Mouse (Mus musculus) cerebellum, adult 9-10 months (tissue): ENCODE results near the gene Vgll4.

ENCODE experiments used
- DNase-seq: peaks from one replicate; pipeline ENCODE4 v3.0.0; 2022

The Vgll4 gene

GRCm38 (mm10) chr6:114969213-114970120 is at the start of gene Vgll4:
Gene Vgll4 (minus strand): TSS chr6:114969994.
- peak; percentile 76 for DNase-seq

- no peak for DNase-seq
Observed at GRCm38 (mm10) chr6:115015461-115015860, 45.7 kb upstream of the Vgll4 start.

DNA sequence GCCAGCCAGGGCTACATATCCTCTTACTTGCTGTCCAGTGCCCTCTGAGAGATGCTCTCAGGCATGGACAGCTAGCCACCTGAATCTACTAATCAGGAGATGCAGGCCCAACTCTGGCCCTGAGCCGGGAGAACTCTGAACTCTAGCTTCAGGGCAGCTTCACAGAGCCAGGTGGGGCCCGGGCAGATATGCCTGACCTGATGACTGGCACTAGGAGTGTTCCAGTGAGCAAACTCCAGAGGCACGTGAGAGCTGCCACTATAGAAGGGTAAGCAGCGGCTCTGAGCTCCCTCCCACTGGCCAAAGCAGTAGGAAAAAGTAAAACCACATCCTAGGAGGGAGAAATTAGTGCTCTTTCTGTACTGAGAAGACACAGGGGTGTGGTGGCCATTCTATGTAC is 43.8 kb upstream of the Vgll4 start:
- DNase-seq, result no peak

DNA sequence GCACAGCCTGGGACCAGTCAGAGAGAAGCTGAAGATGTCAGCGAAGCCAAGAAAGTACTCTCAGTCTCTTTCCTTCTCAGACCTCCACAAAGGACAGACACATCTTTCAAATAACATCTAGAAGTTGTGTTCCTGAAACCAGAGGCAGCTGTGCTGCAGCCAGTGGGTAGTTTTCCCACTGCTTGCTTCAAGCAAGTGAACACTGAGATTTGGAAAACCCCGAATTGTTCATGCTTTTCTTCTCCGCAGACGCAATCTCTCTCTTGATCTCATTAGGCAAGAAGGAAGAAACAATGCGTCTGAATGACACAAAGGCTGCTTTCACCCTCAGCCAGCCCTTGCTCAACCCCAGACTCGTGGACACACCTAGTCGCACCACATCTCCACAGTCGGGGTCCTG is 42.0 kb upstream of the Vgll4 start:
- DNase-seq, result no peak

- no peak for DNase-seq
Observed at GRCm38 (mm10) chr6:115010815-115011214, 41.0 kb upstream of the Vgll4 start.

DNA sequence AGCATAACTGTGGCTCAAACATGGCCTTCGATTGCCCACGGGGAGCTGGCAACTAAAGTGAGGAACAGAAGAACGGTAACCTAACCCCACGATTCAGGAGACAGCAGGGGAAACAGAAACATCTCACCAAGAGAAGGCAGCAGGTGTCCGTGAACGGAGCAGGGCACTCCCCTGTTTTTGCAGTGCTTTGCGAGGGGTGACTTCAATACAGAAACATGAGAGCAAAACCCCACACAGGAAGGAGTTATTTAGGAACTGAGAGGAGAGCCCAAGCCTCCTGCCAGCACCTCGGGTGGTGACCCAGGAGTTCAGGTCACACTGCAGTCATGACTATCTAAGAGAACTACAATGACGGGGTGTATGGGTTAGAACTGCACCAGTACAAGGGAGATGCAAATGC is 40.5 kb upstream of the Vgll4 start:
- no peak for DNase-seq

GRCm38 (mm10) chr6:115007728-115008127 is 37.9 kb upstream of the Vgll4 start:
- peak; percentile 78 for DNase-seq

GRCm38 (mm10) chr6:115006948-115007347 is 37.2 kb upstream of the Vgll4 start:
- no peak for DNase-seq

DNA sequence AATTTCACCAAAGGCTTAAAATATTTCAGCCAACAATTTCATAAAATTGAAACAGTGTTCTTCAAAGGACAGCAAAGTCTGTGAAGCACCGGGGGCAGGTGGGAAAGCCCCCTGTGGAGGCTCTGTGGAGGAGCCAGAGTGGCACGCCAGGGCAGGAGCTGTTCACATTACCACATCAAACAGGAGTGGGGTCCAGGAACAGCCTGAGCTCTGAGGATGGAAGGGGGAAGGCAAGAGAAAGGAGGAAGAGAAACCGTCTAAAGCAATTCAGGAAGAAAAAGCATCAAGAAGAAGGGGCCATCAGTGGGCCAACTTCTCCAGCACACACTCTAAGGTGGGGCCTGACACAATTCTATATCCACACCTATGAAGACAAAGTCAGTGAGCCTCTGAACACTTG is 36.3 kb upstream of the Vgll4 start:
- no peak for DNase-seq

DNA sequence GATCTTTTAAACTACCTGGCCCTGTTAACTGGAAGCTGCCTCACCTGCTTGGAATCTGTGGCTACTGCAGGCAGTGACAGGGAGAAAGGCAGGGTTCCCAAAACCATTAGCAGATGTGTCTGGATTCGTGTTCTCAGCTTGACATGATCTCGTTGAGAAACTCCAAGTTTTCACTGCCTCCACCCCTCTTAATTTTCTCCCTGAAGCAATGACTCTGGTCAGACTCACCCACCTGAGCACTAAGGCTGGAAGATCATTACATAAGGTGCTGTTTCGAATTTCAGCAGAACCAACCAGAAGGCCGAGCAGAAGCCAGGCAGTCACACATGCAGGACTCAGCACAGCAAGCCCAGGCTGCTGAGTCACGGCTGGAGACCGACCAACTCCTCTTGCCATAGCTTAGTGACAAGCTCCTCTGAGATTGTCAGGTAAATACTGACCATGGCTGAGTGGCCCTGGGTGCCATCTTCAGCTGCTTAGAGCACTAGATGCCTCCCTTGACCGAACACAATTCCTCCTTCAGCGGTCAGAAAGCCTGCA is 35.6 kb upstream of the Vgll4 start:
- peak; percentile 85 for DNase-seq

DNA sequence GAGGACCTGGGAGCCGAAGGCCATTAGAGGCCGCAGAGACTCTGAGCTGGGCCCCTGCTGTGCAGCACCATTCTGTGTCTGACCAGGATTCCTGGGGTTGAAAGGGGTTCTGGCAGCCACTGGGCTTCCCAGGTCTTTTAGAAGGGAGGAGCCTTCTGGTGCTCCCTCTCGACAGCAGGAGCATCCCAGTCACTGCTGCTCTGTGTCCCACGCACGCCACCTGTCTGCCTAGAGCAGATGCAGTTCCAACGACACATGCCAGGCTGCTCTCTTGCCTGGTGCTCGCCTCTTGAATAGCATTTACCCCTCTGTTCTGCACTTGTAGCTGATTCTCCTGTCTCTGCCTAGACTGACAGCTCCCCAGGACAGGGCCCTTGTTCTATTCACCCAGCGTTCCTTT is 34.8 kb upstream of the Vgll4 start:
- DNase-seq, result peak; percentile 76

DNA sequence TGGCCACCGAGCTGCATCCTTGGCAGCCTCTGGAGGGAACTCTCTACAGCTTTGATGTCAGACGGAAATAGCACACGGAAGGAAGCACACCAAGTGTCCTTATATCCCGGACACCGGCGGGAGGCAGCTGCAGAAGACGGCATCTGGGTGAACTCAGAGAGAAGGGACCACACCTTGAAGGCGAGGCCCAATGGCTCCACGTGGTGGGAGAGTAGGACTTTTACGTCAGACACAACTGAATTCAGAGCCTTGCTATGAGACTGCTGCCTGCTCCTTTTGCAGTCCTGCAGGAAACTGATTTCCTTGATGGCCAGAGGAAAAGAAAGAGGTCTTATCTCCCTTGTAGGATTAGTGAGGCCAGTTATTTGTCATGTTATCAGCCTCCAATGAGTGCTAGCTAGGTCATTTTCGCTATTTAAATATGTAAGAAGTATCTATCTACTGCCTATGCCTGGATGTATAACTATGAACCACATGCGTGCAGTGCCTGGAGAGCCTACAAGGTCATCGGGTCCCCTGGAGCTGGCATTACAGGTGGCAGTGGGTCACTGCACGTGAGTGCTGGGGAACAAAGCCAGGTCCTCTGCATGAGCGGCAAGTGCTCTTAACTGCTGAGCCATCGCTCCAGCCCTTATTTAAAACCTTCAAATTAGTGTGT is 28.7 kb upstream of the Vgll4 start:
- no peak for DNase-seq

GRCm38 (mm10) chr6:114997471-114997870 is 27.7 kb upstream of the Vgll4 start:
- no peak for DNase-seq

GRCm38 (mm10) chr6:114996910-114997309 is 27.1 kb upstream of the Vgll4 start:
- no peak for DNase-seq

- no peak for DNase-seq
Observed at GRCm38 (mm10) chr6:114994079-114994478, 24.3 kb upstream of the Vgll4 start.

DNA sequence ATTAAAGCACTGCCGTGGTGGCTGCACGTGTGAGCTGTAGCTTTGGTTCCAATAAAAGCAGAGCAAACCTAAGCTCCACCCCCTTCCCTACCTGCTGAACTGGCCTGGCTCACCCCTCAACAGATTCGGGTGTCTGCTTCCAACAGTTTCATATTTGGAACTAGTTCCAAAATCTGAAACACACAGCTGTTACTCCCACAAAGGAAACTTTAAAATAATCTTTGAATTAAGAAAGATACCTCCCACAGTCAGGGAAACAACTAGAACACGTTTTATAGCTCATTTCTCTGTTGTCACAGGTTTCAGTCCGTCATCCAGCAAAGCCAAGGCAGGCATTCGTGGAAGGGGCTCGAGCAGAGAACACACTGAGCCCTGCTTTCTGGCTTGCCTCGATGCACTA is 23.9 kb upstream of the Vgll4 start:
- DNase-seq, result no peak

DNA sequence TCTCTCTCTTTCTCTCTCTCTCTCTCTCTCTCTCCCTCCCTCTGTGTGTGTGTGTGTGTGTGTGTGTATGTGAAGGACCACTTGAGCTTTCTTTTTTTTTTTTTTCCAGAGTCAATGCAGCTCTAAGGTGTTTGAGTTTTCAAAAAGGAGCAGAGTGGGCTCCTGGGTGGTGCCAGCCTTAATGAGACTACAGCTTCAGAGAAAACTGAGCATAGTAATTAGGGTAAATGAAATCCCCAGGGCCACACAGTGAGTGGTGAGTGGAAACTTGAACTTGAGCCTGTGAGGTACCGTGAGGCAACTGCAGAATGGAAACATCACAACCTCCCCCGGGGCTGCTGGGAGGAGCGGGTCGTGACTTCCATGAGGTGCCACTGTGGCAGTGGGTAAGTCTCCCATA is 22.1 kb upstream of the Vgll4 start:
- no peak for DNase-seq

DNA sequence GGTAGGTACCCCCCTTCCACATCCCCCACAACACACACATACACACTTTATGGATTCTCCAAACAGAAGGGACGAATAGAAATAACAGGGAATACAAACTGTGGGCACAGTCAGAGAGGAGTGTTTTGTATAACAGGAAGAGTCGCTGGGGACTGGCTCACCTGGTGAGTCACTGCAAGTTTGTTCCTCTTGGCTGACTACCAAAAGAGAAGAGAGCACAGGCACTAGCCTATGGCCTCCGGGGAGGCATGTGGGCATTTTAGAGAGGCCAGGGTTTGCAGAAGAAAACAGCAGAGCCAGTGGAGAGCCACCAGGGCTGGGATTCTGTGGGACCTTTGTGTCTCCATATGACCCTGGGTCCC is 18.8 kb upstream of the Vgll4 start:
- DNase-seq, result no peak

GRCm38 (mm10) chr6:114987966-114988618 is 18.3 kb upstream of the Vgll4 start:
- no peak for DNase-seq

- DNase-seq, result no peak
Observed at GRCm38 (mm10) chr6:114982671-114983070, 12.9 kb upstream of the Vgll4 start.

DNA sequence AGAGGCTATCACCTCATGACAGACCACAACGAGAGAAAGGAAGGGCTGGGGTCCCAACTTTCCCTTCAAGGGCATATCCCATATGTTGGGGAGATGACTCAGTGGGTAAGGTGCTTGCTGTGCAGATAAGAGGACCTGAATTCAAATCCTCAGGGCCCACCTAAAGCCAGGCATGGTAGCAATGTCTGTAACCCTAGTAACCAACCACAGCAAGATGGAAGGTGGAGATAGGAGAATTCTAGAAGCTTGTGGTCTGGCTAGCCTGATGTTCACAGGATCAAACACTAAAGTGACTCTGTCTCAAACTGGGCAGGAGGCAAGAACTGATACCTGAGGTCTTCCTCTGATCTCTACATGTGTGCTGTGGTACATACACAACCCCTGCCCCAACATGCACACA is 9.9 kb upstream of the Vgll4 start:
- DNase-seq, result no peak

DNA sequence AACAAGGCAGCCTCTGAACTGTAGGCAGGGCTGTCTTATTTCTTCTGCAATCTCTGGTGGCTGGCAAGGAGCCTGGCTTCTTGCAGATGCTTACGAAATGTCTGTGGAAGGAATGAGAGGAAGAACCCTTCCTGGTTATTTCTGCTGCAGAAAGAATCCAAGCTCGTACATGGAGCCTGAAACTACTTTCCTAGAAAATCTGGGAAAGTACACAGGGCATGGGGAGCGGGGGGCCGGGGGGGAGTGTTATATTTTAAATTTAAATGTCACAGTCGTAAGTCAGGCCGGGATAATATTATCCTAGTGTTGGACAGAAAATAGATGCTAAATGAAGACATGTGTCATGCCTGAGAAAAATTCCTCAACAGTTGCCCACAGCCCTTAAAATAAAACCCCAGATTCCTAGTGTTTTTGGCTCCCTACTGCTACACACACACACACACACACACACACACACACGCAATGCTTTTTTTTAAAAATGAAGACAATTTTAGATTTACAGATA is 7.2 kb upstream of the Vgll4 start:
- no peak for DNase-seq

DNA sequence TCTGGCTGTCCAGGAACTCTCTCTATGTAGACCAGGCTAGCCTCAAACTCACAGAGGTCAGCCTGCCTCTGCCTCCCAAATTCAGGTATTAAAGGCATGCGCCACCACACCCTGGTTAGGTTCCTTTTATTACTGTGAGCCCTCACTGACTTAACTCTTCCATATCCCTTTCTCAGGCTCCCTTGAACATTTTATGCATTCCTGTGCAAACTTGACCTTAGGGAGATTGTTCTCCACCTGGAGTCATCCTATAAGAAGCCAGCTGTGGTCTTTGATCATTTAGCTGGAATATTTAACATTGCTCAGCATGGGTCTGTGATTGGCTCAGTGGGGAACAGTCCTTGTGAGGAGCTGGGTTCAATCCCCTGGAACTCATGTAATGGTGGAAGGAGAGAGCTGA is 4.5 kb upstream of the Vgll4 start:
- DNase-seq, result no peak

DNA sequence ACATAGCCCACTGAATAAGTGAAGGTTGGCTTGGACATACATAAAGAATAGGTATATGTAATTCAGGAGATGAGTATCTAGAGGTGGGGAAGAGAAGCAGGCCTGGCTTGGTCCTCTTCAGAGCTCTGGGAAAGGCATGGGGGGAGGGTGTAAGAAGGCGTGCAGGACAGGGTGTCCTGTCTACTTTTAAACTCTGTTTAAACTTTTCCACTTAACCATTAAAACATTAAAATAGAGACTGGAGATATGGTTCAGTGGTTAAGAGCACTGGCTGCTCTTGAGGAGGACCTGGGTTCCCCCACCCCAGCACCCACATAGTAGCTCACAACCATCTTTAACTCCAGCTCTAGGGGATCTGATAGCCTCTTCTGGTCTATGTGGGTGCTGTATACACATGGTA is 3.2 kb upstream of the Vgll4 start:
- no peak for DNase-seq
